Mouse (Mus musculus): ENCODE data around the gene Ago1. TPM values are rescaled to one million over a fixed set of nuclear protein-coding genes. Genes with fewer than 3 reads are reported as not detected.
A peak's percentile ranks its signal among the peaks of the same experiment; 100 is the strongest.

Gene Ago1
- polyA plus RNA-seq, 1 experiment from 2014 or later = 5.2 TPM

- Histone ChIP-seq H3K4me2 (no peak overlapping the region), H3K27me3 (replicated peaks) (no peaks in the 10 kb centered on the region), H3K4me1 (no peaks in the 10 kb centered on the region), H3K9ac (no peak overlapping the region), H3K4me3 (replicated peaks) (no peak overlapping the region), H3K27ac (no peak overlapping the region), H3K36me3 (peaks cover 6% of the 10 kb centered on the region; the same call in 1 of the 2 replicates), H3K9me3 (no peaks in the 10 kb centered on the region)
- no peak for ATAC-seq (ENCODE audit: insufficient read depth, low FRiP score, low read depth)
- WGBS = 88% methylated on average over 2 of the region's 2 CpGs
These were observed 34.3 kb downstream of the Ago1 start for GRCm38 (mm10) chr4:126434094-126434493.

- 87% methylated on average over 4 of the region's 4 CpGs for WGBS
These were observed 35.2 kb downstream of the Ago1 start for GRCm38 (mm10) chr4:126433175-126433574.

DNA sequence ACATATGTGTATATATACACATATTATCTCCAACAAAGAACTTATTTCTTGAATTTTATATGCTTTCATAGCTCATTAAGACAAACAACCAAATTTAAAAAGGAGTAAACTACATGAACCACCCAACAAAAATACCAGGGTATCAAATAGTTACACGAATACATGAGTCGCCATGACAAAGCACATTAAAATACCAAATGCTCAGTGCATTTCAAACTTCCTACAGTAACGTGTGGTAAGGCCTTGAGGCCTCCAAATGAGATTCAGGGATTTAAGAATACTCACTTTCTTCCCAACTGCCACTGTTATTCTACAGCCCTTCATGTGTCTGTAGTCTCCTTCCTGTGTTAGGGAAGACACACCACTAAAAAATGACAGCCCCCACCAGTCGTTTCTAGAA is 36.6 kb downstream of the Ago1 start:
- H3K4me3 ChIP-seq (replicated peaks) = no peak overlapping the region
- H3K4me1 ChIP-seq = 0 out of 2 replicates have a peak, but pooled peaks cover 2% of the 10 kb centered on the region
- H3K27ac ChIP-seq = no peak overlapping the region
- WGBS = 86% methylated on average over 4 of the region's 4 CpGs
- H3K9me3 ChIP-seq = no peaks in the 10 kb centered on the region
- H3K9ac ChIP-seq = no peak overlapping the region
- H3K27me3 ChIP-seq (replicated peaks) = no peaks in the 10 kb centered on the region
- no peak overlapping the region for H3K4me2 ChIP-seq
- H3K36me3 ChIP-seq = 0 out of 2 replicates have a peak, but pooled peaks cover 4% of the 10 kb centered on the region
- no peak for ATAC-seq (ENCODE audit: insufficient read depth, low FRiP score, low read depth)

More at GRCm38 (mm10) chr4:126433175-126433574, 35.2 kb downstream of the Ago1 start:
- Histone ChIP-seq H3K27me3 (replicated peaks) (no peaks in the 10 kb centered on the region), H3K27ac (no peak overlapping the region), H3K9me3 (no peaks in the 10 kb centered on the region), H3K9ac (no peak overlapping the region), H3K4me1 (0 out of 2 replicates have a peak, but pooled peaks cover 2% of the 10 kb centered on the region), H3K4me3 (replicated peaks) (no peak overlapping the region), H3K36me3 (peaks cover 4% of the 10 kb centered on the region; the same call in 1 of the 2 replicates), H3K4me2 (no peak overlapping the region)
- no peak for ATAC-seq (ENCODE audit: insufficient read depth, low FRiP score, low read depth)

DNA sequence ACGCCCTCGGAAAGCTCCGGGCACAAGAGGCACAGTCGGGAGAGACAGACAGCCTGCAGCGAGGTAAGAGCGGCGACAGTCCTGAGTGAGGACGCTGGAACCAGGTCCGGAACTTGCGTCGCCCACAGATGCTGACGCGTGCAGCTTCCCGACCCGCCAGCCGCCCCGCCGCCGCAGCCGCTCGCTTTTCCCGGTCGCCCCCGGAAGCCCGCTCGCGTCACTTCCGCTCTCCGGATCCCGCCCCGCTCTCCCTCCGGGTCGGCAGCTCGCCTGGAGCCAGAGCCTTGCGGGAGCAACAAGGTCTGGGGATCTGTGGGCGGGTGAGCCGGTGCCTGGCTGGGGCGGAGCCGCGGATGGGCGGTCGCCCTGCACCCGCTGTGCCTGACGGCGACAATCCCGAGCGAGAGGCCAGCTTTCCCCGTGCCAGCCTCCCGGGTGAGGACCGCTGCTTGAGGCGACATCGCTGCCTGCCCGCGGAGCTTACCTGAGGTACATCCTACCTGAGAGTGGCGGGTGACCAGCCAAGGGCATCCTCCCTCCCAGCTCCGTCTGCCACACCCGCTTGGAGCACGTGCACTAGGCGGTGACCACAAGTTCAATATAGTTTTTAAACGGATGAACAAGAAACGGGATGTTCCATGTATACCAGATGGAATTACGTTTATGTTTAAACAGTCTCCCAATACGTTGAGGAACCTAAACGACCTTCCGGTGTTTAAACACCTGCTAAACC is 38.9 kb downstream of the Ago1 start, which contains the start of gene Ago3:
Ago3 (minus strand) TSS at position 210 of the 733 bp plus-strand sequence.
- H3K27ac ChIP-seq = peak within 1 kb of the TSS; percentile 88
- H3K9me3 ChIP-seq = no peaks in the 10 kb centered on the region
- no peaks in the 10 kb centered on the region for H3K36me3 ChIP-seq
- WGBS = under 1% methylated on average over 62 of the region's 65 CpGs
- H3K4me3 ChIP-seq (replicated peaks) = peak within 1 kb of the TSS; percentile 89
- no peaks in the 10 kb centered on the region for H3K27me3 ChIP-seq (replicated peaks)
- 0 out of 2 replicates have a peak, but pooled peaks cover 2% of the 10 kb centered on the region for H3K4me1 ChIP-seq
- peak within 1 kb of the TSS; percentile 90 for H3K9ac ChIP-seq
- peak; percentile 98 for ATAC-seq (ENCODE audit: insufficient read depth, low FRiP score, low read depth)
- H3K4me2 ChIP-seq = peak within 1 kb of the TSS; percentile 87

DNA sequence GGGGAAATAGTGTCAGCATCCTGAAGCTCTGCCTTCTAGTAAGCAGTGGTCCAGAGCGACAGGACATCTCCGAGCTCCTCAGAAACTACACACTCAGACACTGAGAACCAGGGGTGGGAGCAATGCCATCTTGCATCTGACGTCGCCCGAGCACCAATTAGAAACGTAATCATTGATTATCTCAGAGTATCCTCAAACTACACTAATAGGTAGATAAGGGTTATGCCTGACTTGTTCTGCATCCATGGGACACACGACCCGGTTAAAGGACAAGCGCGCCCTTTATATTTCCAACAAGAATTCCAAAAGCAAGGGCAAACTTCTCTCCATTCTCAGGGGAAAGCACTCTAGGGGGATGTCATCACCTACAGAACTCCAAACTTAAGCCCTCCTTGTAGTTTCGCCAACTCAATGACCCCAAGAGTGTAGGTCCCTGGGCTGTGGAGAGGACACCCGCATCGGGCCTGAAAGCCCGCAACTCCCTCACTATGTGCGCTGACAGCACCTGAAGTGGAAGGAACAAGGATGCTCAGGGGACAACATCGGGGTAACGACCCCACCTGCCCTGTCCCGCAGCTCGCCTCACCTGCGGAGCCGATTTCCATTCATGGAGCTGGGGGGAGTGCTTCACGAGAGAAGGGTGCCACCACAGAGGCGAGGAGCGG is 39.6 kb downstream of the Ago1 start:
- Histone ChIP-seq H3K27ac (peak overlapping the region; percentile 88), H3K27me3 (replicated peaks) (no peaks in the 10 kb centered on the region), H3K4me1 (0 out of 2 replicates have a peak, but pooled peaks cover 2% of the 10 kb centered on the region), H3K4me2 (peak overlapping the region; percentile 87), H3K4me3 (replicated peaks) (peak overlapping the region; percentile 89), H3K9me3 (no peaks in the 10 kb centered on the region), H3K36me3 (no peaks in the 10 kb centered on the region), H3K9ac (peak overlapping the region; percentile 90)
- 2% methylated on average over 24 of the region's 24 CpGs for whole genome bisulfite sequencing
- peak; percentile 24; the same call in 1 of the 2 replicates for ATAC-seq (ENCODE audit: insufficient read depth, low FRiP score, low read depth)

- Histone ChIP-seq H3K4me1 (0 out of 2 replicates have a peak, but pooled peaks cover 2% of the 10 kb centered on the region), H3K27ac (no peak overlapping the region), H3K9me3 (no peaks in the 10 kb centered on the region), H3K9ac (no peak overlapping the region), H3K4me2 (no peak overlapping the region), H3K36me3 (no peaks in the 10 kb centered on the region), H3K4me3 (replicated peaks) (no peak overlapping the region), H3K27me3 (replicated peaks) (no peaks in the 10 kb centered on the region)
- ATAC-seq (ENCODE audit: insufficient read depth, low FRiP score, low read depth) = no peak
- 74% methylated on average over 2 of the region's 2 CpGs for WGBS
These were observed 44.5 kb downstream of the Ago1 start for GRCm38 (mm10) chr4:126423866-126424265.

GRCm38 (mm10) chr4:126415707-126416106 is 52.7 kb downstream of the Ago1 start:
- ATAC-seq (ENCODE audit: insufficient read depth, low FRiP score, low read depth) = no peak
- no peaks in the 10 kb centered on the region for H3K27me3 ChIP-seq (replicated peaks)
- H3K9ac ChIP-seq = no peak overlapping the region
- no peaks in the 10 kb centered on the region for H3K4me1 ChIP-seq
- no peak overlapping the region for H3K27ac ChIP-seq
- no peak overlapping the region for H3K4me2 ChIP-seq
- no peaks in the 10 kb centered on the region for H3K36me3 ChIP-seq
- no peaks in the 10 kb centered on the region for H3K9me3 ChIP-seq
- H3K4me3 ChIP-seq (replicated peaks) = no peak overlapping the region

GRCm38 (mm10) chr4:126412526-126412925 is 55.9 kb downstream of the Ago1 start:
- no peaks in the 10 kb centered on the region for H3K27me3 ChIP-seq (replicated peaks)
- no peak overlapping the region for H3K27ac ChIP-seq
- no peak overlapping the region for H3K4me2 ChIP-seq
- no peak overlapping the region for H3K4me3 ChIP-seq (replicated peaks)
- H3K9me3 ChIP-seq = no peaks in the 10 kb centered on the region
- H3K4me1 ChIP-seq = no peaks in the 10 kb centered on the region
- no peak overlapping the region for H3K9ac ChIP-seq
- no peaks in the 10 kb centered on the region for H3K36me3 ChIP-seq
- ATAC-seq (ENCODE audit: insufficient read depth, low FRiP score, low read depth) = no peak
- WGBS = 94% methylated on average over 3 of the region's 3 CpGs

Other genes with a start within 250 kb of the Ago1 start
- gene Map7d1, start 212.2 kb downstream of the Ago1 start, polyA plus RNA-seq (2015; fragmentation: Nextera tagmentation; extraction: Ambion mirVana) = 34.1 and 36.9 TPM in 2 replicates
- 91.7 and 97.1 TPM in 2 replicates for gene Trappc3, start 206.3 kb downstream of the Ago1 start, polyA plus RNA-seq (2015; fragmentation: Nextera tagmentation; extraction: Ambion mirVana)
- 13.4 and 14.2 TPM in 2 replicates for gene Col8a2, start 181.8 kb downstream of the Ago1 start, polyA plus RNA-seq (2015; fragmentation: Nextera tagmentation; extraction: Ambion mirVana)
- gene Adprhl2, start 146.9 kb downstream of the Ago1 start, polyA plus RNA-seq (2015; fragmentation: Nextera tagmentation; extraction: Ambion mirVana) = 61.2 and 61.9 TPM in 2 replicates
- gene Tekt2, start 142.9 kb downstream of the Ago1 start, polyA plus RNA-seq (2015; fragmentation: Nextera tagmentation; extraction: Ambion mirVana) = 7.8 and 8.6 TPM in 2 replicates
- gene Ago3, start 39.0 kb downstream of the Ago1 start, polyA plus RNA-seq (2015; fragmentation: Nextera tagmentation; extraction: Ambion mirVana) = 13.9 and 15.2 TPM in 2 replicates
- 1.6 and 2.1 TPM in 2 replicates for gene Ago4, start 64.9 kb upstream of the Ago1 start, polyA plus RNA-seq (2015; fragmentation: Nextera tagmentation; extraction: Ambion mirVana)
- gene Clspn, start 88.4 kb upstream of the Ago1 start, polyA plus RNA-seq (2015; fragmentation: Nextera tagmentation; extraction: Ambion mirVana) = 36.1 and 40.0 TPM in 2 replicates
- 2.3 and 2.5 TPM in 2 replicates for gene 5730409E04Rik, start 141.2 kb upstream of the Ago1 start, polyA plus RNA-seq (2015; fragmentation: Nextera tagmentation; extraction: Ambion mirVana)
- 475 and 493 TPM in 2 replicates for gene Psmb2, start 209.0 kb upstream of the Ago1 start, polyA plus RNA-seq (2015; fragmentation: Nextera tagmentation; extraction: Ambion mirVana)

Data from stomach, embryonic 15.5 days (tissue).